Mouse (Mus musculus): Measurements from ENCODE around the gene Vmn2r84. TPM values are rescaled to one million over a fixed set of nuclear protein-coding genes. Genes with fewer than 3 reads are reported as not detected.

Vmn2r84 gene
- not detected for total RNA-seq (2023)

DNA sequence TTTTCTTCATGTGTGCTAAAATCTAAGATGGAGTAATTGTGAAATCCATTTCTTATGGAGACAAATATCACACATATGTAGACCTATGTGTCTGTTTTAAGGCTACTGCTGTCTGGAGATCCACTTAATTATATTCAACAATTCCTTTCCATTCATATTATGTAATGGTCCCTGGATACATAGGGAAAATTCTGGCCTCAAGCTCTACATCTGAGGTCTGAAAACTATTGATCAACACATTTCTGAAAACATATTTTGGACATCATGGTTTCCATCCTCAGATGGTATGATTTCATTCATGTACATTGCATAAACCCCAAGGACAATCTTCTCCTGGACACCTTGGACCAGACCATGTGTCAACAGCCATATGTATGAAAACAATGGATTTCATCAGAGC, at the start of gene Vmn2r84:
Gene Vmn2r84, minus strand, starts transcription at position 101 of the 400 bp plus-strand sequence.

DNA sequence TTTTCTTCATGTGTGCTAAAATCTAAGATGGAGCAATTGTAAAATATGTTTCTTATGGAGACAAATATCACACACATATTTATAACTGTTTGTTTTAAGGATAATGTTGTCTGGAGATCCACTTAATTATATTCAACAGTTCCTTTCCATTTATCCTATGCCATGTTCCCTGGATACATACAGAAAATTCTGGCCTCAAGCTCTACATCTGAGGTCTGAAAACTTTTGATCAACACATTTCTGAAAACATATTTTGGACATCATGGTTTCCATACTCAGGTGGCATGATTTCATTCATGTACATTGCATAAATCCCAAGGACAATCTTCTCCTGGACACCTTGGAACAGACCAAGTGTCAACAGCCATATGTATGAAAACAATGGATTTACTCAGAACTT, 35.5 kb upstream of the Vmn2r84 start, which contains the start of gene Vmn2r85:
Gene Vmn2r85, minus strand, starts transcription at position 101 of the 400 bp plus-strand sequence.

Other genes with a start within 250 kb of the Vmn2r84 start
- not detected for gene Olfr825, start 227.6 kb downstream of the Vmn2r84 start, total RNA-seq (2023)
- not detected for gene Olfr826, start 210.1 kb downstream of the Vmn2r84 start, total RNA-seq (2023)
- gene Olfr827, start 179.9 kb downstream of the Vmn2r84 start, total RNA-seq (2023) = not detected
- under 1 TPM in 1 of 2 experiments, not detected in 1; 0.33 TPM for gene Neurod4, start 114.1 kb downstream of the Vmn2r84 start, total RNA-seq (2023)
- 10 to 100 TPM; 96.6 to 96.8 TPM for gene Tespa1, start 71.5 kb downstream of the Vmn2r84 start, total RNA-seq (2023)
- gene Vmn2r85, start 35.4 kb upstream of the Vmn2r84 start, total RNA-seq (2023) = not detected
- gene Vmn2r86, start 61.7 kb upstream of the Vmn2r84 start, total RNA-seq (2023) = not detected
- gene Vmn2r87, start 103.1 kb upstream of the Vmn2r84 start, total RNA-seq (2023) = not detected

All from B cell, adult 67 days (primary cell).